Mouse (Mus musculus) right cerebral cortex, postnatal 14 days (tissue): ENCODE measurements around the gene Snx12.
A peak's percentile ranks its signal among the peaks of the same experiment; 100 is the strongest.

Source experiments
- DNase-seq: peaks from one replicate; pipeline ENCODE4 v3.0.0; 2022

Snx12 gene

GRCm38 (mm10) chrX:101221834-101222795 lies at the start of gene Snx12:
TSS of gene Snx12 (minus strand) at chrX:101222563.
- peak; percentile 75 for DNase-seq

- DNase-seq = no peak
Measured at GRCm38 (mm10) chrX:101268755-101269124, 46.4 kb upstream of the Snx12 start, which contains the start of gene Gm20489. TSS of gene Gm20489 (minus strand) at chrX:101269023.

GRCm38 (mm10) chrX:101268025-101268754 lies 45.8 kb upstream of the Snx12 start, which contains the start of gene Il2rg:
TSS of gene Il2rg (minus strand) at chrX:101268255.
- DNase-seq = no peak

- no peak for DNase-seq
Measured at GRCm38 (mm10) chrX:101266631-101267030, 44.3 kb upstream of the Snx12 start.

- DNase-seq = no peak
Measured at GRCm38 (mm10) chrX:101263892-101264291, 41.5 kb upstream of the Snx12 start, which contains the start of gene Gm614. TSS of gene Gm614 (minus strand) at chrX:101263992.

GRCm38 (mm10) chrX:101260441-101261325 lies 38.3 kb upstream of the Snx12 start:
- no peak for DNase-seq

GRCm38 (mm10) chrX:101256603-101257002 lies 34.2 kb upstream of the Snx12 start:
- no peak for DNase-seq

- no peak for DNase-seq
Measured at GRCm38 (mm10) chrX:101254740-101255139, 32.4 kb upstream of the Snx12 start.

GRCm38 (mm10) chrX:101253952-101254729 lies 31.8 kb upstream of the Snx12 start, which contains the start of gene Foxo4:
TSS of gene Foxo4 (plus strand) at chrX:101254528.
- DNase-seq = peak; percentile 82

- no peak for DNase-seq
Measured at GRCm38 (mm10) chrX:101245011-101245410, 22.6 kb upstream of the Snx12 start.

- no peak for DNase-seq
Measured at GRCm38 (mm10) chrX:101222796-101223162, 416 bp upstream of the Snx12 start.

- DNase-seq = no peak
Measured at GRCm38 (mm10) chrX:101189285-101189684, 33.1 kb downstream of the Snx12 start.

GRCm38 (mm10) chrX:101187647-101188046 lies 34.7 kb downstream of the Snx12 start:
- no peak for DNase-seq

- no peak for DNase-seq
Measured at GRCm38 (mm10) chrX:101173388-101173787, 49.0 kb downstream of the Snx12 start.

- no peak for DNase-seq
Measured at GRCm38 (mm10) chrX:101168425-101168824, 53.9 kb downstream of the Snx12 start.

- DNase-seq = no peak
Measured at GRCm38 (mm10) chrX:101163739-101164138, 58.6 kb downstream of the Snx12 start.

GRCm38 (mm10) chrX:101163278-101163677 lies 59.1 kb downstream of the Snx12 start:
- no peak for DNase-seq

- DNase-seq = no peak
Measured at GRCm38 (mm10) chrX:101162532-101162931, 59.8 kb downstream of the Snx12 start.

GRCm38 (mm10) chrX:101157488-101157887 lies 64.9 kb downstream of the Snx12 start:
- DNase-seq = no peak

- DNase-seq = no peak
Measured at GRCm38 (mm10) chrX:101156369-101156768, 66.0 kb downstream of the Snx12 start.

- DNase-seq = no peak
Measured at GRCm38 (mm10) chrX:101147506-101147905, 74.9 kb downstream of the Snx12 start.
